Mouse (Mus musculus) frontal cortex, postnatal 10 days (tissue): ENCODE data around the gene Gm20906.
"Not testable (repeated sequence)": the region's sequence is repeated elsewhere in the genome, so short reads cannot be mapped to it uniquely, and the experiment has no call there.

Experiments used
- DNase-seq, 2 experiments: peaks; one replicate each; pipeline ENCODE4 v3.0.0; 2022; ENCODE audit warnings: low spot score in 2 of 2, mixed read lengths in 1 of 2

Gm20906 gene

DNA sequence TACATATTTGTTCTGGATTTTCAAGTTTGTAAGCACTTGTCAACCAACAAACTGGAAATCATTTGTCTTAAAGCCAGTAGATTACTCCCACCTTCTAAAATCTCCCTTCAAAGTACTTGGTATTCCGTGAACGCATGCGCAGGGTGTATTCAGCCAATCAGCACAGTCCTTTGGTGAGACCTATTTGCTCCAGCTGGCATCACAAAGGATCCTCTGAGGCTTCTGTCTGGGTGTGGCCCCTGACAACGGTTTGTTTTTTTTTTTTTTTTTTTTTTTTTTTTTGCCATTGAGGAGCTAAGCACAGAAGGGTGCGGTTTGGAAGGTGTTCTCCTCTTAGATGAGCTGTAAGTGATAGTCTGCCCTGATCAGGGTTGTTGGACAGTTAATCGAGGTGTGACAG is at the start of gene Gm20906:
Gene Gm20906, plus strand, starts transcription at position 301 of the 400 bp plus-strand sequence.
- not testable (repeated sequence) for DNase-seq
